Mouse (Mus musculus): ENCODE results near the gene Cd59a.

Gene Cd59a

DNA sequence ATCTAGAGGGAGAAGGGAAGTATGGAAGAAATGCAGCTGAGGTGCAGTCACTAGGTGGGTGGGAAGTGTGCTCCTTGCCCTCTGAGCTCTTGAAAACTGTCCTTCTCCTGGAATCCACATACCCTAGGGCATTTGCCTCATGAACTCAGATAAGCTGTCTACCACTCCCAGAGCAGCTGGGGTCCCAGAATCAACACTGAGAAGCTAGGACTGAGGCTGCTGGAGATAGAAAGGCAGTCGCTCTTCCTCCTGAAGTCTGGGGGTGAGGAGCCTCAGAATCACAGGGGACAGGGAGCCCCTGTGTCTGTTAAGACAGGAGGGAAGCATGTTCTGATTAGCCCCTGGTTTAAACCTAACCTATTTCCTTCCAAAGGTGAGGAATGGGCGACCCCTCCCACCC is 13.9 kb downstream of the Cd59a start:
- no peak for TF ChIP-seq GATA4 (IDR thresholded peaks at IDR 0.05; ENCODE audit: insufficient replicate concordance, low read length)

- TF ChIP-seq GATA4 (IDR thresholded peaks at IDR 0.05; ENCODE audit: insufficient replicate concordance, low read length), result no peak
Observed at GRCm38 (mm10) chr2:104110031-104110430, 14.4 kb downstream of the Cd59a start.

DNA sequence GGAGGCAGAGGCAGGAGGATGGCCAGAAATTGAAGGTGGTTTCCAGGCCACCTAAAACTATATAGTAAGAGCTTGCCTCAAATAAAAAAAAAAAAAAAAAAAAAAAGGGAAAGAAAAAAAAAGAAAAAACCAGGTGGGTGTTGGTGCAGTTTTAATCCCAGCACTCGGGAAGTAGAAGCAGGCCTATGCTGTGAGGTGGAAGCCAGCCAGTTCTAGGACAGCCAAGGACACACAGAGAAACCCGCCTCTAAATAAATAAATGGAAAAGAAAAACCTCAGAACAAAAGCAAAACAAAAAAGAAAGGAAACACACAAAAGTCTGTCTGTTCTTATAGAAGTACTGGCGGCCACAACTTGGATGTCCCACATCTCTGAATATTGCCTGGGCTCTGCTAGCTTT is 19.3 kb downstream of the Cd59a start:
- TF ChIP-seq GATA4 (IDR thresholded peaks at IDR 0.05; ENCODE audit: insufficient replicate concordance, low read length), result no peak

DNA sequence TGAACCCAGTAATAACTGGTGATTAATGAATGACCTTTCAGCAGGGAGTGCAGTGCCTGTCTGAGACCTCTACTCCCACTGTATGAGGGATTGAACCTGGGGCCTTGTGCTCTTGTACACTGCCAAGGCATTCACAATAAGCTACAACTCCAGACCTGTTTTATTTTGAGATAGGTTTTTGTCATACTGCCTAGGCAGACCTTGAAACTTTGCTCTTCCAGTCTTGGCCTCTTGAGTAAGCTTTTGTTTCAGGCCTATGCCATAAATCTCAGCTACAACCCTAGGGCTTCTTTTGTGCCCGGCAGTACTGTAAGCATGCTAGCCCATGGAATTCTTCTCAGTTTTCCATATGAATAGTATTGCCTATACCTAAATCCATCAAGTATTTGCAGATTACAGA is 23.5 kb downstream of the Cd59a start:
- TF ChIP-seq GATA4 (IDR thresholded peaks at IDR 0.05; ENCODE audit: insufficient replicate concordance, low read length), result no peak

GRCm38 (mm10) chr2:104120312-104120711 is 24.7 kb downstream of the Cd59a start:
- TF ChIP-seq GATA4 (IDR thresholded peaks at IDR 0.05; ENCODE audit: insufficient replicate concordance, low read length), result no peak

GRCm38 (mm10) chr2:104121681-104122504 is 26.3 kb downstream of the Cd59a start:
- TF ChIP-seq GATA4 (IDR thresholded peaks at IDR 0.05; ENCODE audit: insufficient replicate concordance, low read length), result no peak

DNA sequence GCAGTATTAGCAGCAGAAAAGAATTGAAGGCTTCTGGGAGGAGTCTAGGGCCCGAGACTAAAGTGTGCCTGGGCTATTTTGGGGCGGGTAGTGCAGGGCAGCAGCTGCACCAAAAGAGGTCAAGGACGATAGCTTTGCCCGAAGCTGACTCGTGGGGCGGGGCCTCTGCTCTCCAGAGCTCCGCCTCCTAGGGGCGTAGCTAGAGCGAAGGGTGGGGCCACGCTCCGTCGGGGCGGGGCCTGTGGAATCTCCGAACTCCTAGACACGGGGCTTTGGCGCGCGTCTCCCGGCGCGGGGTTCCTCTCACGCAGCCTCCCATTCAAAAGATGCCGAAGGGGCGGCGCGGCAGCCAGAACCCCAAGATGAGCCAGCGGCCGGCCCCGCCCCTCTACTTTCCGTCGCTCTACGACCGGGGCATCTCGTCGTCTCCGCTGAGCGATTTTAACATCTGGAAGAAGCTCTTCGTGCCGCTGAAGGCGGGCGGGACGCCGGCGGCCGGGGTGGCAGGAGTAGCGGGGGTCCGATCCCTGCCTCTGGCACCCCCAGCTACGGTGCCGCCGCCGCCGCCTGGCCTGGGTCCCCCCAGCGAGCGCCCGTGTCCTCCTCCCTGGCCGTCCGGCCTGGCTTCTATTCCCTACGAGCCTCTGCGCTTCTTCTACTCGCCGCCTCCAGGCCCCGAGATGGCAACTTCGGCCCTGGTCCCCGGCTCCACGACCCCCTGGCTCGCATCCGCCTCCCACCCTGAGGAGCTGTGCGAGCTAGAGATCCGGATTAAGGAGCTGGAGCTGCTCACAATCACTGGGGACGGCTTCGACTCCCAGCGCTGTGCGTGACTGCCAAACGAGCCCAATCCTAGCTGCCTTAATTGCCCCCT is 27.1 kb downstream of the Cd59a start, which contains the start of gene A930018P22Rik:
Gene A930018P22Rik, plus strand, starts transcription at position 265 of the 874 bp plus-strand sequence.
- TF ChIP-seq GATA4 (IDR thresholded peaks at IDR 0.05; ENCODE audit: insufficient replicate concordance, low read length), result no peak; the same call in 1 of the 2 replicates

DNA sequence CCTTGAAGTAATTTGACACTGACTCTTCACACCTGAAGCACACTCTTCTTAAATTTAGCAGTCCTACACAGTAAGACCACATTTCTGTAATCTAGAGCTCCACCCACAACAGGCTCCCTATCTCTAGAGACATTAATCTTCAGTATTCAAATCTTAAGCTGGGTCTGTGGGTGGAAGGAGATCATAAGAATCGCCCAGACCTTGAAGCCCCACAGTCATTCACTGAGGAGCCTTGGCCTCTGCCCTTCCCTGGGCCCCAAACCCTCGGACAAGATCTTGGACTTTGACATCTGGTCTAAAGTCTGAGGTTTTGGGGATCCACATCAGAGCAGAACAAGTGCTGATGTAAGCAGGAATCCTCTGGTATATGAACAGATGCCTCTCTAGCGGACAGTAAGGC is 27.9 kb downstream of the Cd59a start:
- no peak for TF ChIP-seq GATA4 (IDR thresholded peaks at IDR 0.05; ENCODE audit: insufficient replicate concordance, low read length)

DNA sequence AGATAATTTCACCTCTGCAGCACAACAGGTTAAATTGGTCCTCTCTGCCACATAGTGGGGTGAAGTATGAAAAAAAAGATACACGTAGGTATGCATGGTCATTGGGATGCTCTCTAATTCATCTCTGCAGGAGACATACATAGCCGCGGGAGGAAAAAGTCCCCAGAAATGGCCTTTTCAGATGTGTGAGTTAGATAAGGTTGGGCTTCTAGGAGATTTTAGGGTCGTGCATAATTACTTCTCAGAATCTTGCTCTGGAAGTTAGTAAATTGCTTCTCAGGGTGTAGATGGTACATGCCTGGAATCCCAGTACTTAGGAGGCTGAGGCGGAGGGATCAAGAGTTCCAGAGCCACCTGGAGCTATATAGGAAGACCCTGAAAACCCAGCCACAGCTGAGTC is 28.5 kb downstream of the Cd59a start:
- TF ChIP-seq GATA4 (IDR thresholded peaks at IDR 0.05; ENCODE audit: insufficient replicate concordance, low read length), result no peak

DNA sequence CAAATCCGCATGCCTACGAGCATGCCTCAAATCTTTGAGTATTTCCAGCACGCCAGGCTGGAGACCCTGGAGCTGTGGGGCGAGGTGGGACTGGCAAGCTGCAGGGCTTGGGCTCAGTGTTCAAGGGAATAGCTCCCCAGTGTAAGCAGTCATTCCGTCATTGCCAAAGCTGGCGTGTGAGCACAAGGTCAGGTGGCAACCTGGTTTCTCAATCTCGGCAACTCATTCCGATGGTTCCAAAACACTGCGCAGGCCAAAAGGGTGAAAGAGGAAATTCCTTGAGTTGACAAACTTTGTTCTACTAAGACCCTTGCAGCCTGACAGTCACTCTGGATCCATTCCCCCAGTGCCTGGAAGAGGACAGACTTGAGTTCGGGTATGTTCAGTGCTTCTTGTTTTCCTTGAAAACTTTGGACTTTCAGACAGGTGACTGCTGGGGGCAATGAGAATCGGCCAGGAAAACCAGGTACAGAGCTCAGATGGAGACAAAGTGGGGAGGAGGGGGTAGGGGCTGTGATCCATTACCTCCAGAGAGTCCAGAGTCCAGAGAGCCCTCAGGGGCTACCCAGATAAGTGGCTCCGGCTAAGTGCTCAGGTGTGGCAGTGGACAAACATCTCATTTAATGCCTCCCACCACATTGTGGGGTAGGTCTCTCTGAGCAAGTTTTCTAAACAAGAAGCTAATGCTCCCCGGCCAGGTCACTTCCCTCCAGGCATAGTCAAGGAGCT is 33.4 kb downstream of the Cd59a start:
- no peak for TF ChIP-seq GATA4 (IDR thresholded peaks at IDR 0.05; ENCODE audit: insufficient replicate concordance, low read length)

DNA sequence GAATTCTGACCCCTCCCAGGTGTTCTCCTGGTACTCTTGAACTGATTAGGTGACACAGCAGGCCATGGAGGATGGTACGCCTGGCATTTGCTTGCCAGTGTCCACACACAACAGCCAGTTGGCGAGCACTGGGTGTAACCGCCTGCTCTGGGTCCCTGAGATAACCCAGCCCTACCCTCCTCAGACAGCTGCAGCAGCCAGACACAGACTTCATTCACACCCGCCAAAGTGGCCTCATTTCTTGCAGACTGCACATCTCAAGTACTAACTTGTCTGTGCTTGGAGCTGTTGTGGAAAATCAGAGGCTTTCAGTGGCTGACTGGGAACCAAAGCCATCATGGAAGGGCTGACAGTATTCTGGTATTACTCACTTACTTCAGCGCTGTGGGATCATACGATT is 34.6 kb downstream of the Cd59a start:
- peak; percentile 20; the same call in 1 of the 2 replicates for TF ChIP-seq GATA4 (IDR thresholded peaks at IDR 0.05; ENCODE audit: insufficient replicate concordance, low read length)

GRCm38 (mm10) chr2:104130969-104131368 is 35.4 kb downstream of the Cd59a start:
- TF ChIP-seq GATA4 (IDR thresholded peaks at IDR 0.05; ENCODE audit: insufficient replicate concordance, low read length), result no peak

GRCm38 (mm10) chr2:104132266-104132859 is 36.8 kb downstream of the Cd59a start:
- no peak for TF ChIP-seq GATA4 (IDR thresholded peaks at IDR 0.05; ENCODE audit: insufficient replicate concordance, low read length)

DNA sequence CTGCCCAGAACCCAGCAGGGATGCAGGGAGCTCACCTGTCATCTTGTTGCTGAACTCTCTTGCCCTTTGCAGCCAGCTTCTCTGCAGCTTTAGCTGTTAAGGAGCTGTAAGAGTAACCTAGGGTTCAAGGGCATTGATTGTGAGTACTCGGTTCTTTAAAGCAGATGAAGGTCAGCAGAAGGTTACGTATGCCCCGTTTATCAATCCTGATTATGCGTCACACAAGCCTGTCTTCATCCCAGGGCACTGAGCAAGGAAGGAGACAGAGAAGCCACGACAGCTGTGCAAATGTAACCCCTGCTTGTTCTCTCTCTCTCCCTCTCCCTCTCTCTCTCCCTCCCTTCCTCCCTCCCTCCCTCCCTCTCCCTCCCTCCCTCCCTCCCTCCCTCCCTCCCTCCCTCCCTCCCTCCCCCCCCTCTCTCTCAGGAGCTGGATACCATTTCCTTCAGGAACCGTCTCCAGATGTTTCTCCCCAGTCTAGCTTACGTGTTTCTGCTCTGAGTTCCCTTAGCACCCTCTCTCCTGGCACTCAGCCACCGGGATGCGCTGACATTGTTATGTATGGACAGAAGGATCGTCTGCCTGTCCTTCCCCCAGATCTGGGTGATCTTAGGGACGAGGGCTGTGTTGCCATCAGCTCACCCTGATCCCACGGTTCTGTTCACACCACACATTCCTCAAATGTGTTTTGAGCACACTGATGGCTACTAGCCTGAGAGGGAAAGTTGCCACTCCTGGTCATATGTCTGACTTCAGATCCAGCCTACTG is 37.6 kb downstream of the Cd59a start:
- no peak for TF ChIP-seq GATA4 (IDR thresholded peaks at IDR 0.05; ENCODE audit: insufficient replicate concordance, low read length)
